Mouse (Mus musculus) liver, embryonic 14.5 days (tissue): ENCODE measurements around the gene Tekt5.

Source experiments
- CTCF ChIP-seq: IDR thresholded peaks from 2 replicates; pipeline ENCODE4 v1.5.1; 2016; ENCODE audit warnings: antibody characterized with exemption, low read depth, control low read depth
- EP300 ChIP-seq: IDR thresholded peaks from 2 replicates; pipeline ENCODE4 v1.6.1; 2016; ENCODE audit warnings: antibody characterized with exemption, low read depth

DNA sequence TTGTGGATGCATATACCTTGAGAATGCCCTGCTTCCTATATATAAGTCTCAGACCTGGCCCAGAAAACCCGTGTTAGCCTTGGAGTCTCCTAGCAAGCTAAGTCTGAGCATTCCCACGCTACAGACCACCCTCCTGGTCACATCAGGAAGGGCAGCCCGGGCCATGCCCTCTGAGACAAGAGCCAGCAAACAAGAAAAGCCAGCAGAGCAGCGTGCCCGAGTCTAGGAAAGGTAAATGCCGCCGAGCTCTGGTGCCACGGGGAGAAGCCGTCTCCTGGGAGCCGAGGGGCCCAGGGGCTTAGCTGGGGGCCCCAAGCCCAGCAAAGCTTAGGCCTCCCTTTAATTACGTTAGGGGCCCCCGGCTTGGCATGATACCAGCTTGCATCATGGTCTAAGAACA, 10.0 kb downstream of the Tekt5 start:
- TF ChIP-seq EP300 (no peak), CTCF (no peak)
